Mouse (Mus musculus): ENCODE data around the gene Rack1. TPM values are rescaled to one million over a fixed set of nuclear protein-coding genes. Genes with fewer than 3 reads are reported as not detected.
"Not testable (repeated sequence)": the region's sequence is repeated elsewhere in the genome, so short reads cannot be mapped to it uniquely, and the experiment has no call there.

Rack1 gene
- 100 to 1,000 TPM; 336 to 363 TPM for total RNA-seq (2021)
- long read RNA-seq, transcript Rack1-201 (8 exons, 1,447 nt), result major isoform, 134 of 146 reads
- long read RNA-seq, partial matches to known transcripts, result 9 of 146 reads
- long read RNA-seq, other reads (novel, unspliced or antisense), result 1 of 146 reads

DNA sequence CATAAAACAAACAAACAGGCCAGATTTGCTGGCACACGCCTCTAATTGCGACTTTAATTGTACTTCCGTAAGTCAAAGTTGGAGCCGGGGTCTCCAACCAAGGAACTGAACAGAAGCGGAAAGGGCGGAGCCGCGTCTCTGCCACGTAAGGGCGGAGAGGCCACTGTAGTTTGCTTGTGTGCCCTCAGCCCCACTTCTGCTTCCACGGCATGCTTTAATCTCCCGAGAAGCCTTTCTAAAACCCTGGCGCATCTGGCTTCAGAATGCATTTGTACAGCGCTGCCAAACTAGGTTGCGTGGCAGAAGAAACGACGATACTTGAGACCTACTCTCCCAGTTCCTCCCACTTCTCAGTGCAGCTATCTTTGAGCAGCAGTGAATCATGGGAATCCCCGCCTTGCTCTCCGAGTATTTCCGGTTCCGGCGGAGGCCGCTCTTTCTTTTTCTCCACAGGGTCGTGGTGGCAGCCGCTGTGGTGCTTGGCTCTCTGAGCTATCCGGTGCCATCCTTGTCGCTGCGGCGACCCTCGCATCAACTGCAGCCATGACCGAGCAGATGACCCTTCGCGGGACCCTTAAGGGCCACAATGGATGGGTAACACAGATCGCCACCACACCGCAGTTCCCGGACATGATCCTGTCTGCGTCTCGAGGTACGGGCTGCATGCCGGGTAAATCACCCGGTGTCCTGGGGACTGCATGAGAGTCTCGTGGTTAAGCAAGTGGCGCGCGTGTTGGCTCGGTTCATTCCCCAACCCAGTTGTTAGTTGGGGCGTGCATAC lies at the start of gene Rack1:
TSS of gene Rack1 (plus strand) at position 412 of the 781 bp plus-strand sequence.
- peak; percentile 86 to 89 for DNase-seq (ENCODE audit: low spot score in 2 of 2)

DNA sequence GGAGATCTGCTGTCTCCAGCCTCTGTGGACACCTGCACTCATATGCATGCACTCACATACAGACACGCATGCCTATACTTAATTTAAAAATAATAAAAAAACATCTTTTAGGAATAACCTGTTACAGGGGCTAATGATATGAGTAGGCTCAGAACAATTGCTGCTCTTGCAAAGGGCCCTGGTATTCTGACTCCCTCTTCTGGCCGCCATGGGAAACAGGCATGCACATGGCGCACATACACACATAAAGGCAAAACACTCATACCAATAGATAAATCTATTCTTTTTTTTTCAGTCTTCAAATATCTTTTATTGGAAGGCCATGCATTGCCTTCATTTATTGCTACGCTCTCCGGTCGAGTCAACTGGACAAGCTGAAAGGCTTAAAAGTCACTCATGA lies 49.7 kb upstream of the Rack1 start:
- DNase-seq (ENCODE audit: low spot score in 2 of 2), result no peak

DNA sequence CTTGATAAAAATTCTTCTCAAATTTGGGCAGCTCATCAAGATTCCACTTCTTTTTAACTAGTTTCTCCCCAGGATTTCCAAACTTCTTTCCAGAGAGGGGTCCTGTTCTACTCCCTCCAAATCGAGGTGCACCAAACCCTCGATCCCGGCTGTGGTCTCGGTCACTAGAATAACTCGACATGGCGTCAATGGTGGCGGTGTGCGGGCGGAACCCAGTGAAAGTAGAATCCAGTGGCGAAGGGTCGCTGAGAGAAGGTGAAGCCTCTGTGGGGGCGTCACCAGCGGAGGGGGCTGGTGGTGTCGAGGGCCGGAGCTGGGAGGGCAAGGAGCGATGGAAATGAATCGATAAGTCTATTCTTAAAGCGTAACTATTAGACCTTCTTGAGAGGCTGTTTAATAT lies 46.6 kb upstream of the Rack1 start:
- DNase-seq (ENCODE audit: low spot score in 2 of 2), result not testable (repeated sequence)

DNA sequence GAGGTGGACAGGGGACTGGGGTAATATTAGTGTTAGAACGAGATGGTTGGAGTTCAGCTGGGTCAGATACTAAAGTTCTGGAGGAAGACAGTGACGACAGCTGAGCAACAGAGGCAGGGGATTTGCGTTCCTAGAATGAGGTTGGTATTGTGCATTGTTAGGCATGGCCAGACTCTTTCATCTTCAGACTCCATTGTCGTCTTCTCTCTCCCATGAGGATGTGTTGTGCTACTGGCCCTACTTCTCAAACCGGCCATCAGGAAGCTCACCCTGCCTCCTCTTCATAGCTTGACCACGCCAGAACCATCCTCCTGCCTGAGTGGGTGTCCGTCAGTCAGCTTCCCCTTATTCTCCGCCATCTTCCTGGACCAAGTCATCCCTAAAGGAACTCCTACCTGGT lies 41.1 kb upstream of the Rack1 start:
- DNase-seq (ENCODE audit: low spot score in 2 of 2), result no peak

DNA sequence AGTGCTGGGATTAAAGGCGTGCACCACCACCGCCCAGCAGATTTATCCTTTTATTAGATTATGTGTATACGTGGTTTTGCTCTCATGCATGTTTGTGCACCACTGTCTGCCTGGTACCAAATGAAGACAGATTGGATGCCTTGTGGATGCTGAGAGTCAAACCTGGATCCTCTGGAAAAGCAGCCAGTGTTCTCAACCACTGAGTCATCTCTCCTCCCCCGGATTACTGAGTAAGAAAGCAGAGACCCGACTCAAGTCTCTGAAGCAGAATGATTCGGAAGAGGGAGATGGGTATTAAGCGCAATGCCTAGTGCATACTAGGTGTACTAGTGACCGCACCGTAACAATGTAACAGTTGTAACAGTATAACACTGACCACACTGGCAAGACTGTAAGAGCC lies 36.0 kb upstream of the Rack1 start:
- no peak for DNase-seq (ENCODE audit: low spot score in 2 of 2)

- DNase-seq (ENCODE audit: low spot score in 2 of 2), result no peak
Measured at GRCm38 (mm10) chr11:48767195-48767876, 32.8 kb upstream of the Rack1 start.

DNA sequence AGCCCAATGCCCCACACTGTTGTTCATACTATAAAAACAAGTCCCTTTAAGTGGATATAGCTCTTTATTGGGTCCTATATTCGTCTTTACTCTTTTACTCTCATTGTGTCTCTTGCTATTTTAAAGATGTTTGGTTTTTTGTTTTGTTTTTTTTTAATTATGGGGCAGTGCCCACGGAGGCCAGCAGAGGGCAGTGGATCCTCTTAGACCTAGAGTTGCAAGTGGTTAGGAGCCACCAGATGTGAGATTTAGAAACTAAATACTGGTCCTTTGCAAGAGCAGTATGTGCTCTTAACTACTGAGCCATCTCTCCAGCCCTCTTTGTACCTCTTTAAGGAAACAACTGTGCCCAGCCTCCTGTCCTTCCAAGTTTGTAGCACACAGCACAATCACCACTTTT lies 28.4 kb upstream of the Rack1 start:
- DNase-seq (ENCODE audit: low spot score in 2 of 2), result no peak

DNA sequence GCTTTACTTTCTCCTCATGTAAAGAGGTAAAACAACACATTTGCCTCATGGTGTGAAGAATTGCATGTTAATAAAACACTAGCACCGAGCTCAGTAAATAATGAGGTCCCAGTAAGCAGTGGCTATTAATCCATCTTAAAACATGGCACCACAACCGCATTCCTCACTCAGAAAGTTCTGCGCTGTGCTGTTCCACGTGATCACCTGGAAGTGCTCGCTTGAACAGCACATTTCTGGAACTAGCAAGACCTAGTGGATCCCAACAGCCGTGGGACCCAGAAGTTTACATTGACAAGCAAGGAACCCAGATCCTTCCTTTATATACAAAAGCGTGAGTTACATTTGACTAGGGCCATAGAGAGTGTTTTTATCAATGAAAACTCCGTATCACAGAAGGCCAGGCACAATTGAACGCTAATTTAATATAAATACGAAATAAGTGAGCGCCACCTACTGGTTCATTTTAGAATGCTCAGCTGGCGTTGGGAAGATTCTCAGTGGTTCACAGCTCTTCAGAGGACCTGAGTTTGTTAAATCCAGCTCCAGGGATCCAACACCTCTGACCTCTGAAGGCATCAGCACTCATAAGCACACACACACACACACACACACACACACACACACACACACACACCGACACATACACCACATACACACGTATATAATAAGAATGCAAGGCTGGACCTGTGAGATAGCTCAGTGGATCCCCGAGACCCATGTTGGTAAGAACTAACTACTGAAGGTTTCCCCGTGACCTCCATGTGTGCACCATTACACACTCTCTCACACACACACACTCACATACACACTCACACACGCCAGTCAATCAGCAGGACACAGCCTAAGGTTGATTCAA lies 25.5 kb upstream of the Rack1 start:
- DNase-seq (ENCODE audit: low spot score in 2 of 2), result peak; percentile 71 to 75

- DNase-seq (ENCODE audit: low spot score in 2 of 2), result peak; percentile 60 to 72
Measured at GRCm38 (mm10) chr11:48775483-48775882, 24.6 kb upstream of the Rack1 start.

DNA sequence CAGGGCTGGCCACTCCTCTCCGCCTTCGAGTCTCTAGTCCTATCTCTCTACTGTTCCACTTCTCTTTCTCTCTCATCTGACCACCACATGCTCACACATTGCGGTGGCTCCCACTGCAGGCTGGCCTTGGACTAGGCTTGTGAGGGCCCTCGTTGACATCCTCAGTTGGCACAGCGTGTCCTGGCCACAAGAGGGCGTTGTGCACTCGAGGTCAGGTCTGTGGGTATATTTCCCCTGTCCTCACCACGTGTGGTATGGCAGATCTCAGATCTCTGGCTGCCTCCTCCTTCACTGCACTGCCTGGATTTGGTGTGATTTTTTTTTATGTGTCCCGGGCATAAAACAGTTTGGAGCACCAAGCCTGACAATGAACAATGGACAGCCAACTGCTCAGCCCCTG lies 23.5 kb upstream of the Rack1 start:
- no peak for DNase-seq (ENCODE audit: low spot score in 2 of 2)

- DNase-seq (ENCODE audit: low spot score in 2 of 2), result no peak
Measured at GRCm38 (mm10) chr11:48777303-48777702, 22.8 kb upstream of the Rack1 start.

DNA sequence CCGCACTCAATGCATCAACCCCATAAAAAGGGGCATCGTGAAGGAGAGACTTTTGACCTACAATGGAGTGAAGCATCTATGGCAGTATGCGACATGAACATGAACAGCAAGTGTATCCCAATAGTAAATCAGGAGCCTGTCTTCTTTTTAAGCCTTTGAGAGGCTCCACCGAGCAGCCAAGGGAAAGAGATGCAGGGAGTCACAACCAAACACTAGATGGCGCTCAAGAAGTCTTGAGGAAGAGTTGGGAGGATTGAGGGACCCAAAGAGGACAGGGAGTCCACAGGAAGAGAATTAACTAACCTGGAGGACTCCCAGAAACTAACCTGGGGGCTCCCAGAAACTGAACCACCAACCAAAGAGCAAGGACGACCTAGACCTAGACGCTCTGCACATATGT lies 20.7 kb upstream of the Rack1 start:
- DNase-seq (ENCODE audit: low spot score in 2 of 2), result no peak

GRCm38 (mm10) chr11:48782243-48782642 lies 17.9 kb upstream of the Rack1 start:
- DNase-seq (ENCODE audit: low spot score in 2 of 2), result no peak

DNA sequence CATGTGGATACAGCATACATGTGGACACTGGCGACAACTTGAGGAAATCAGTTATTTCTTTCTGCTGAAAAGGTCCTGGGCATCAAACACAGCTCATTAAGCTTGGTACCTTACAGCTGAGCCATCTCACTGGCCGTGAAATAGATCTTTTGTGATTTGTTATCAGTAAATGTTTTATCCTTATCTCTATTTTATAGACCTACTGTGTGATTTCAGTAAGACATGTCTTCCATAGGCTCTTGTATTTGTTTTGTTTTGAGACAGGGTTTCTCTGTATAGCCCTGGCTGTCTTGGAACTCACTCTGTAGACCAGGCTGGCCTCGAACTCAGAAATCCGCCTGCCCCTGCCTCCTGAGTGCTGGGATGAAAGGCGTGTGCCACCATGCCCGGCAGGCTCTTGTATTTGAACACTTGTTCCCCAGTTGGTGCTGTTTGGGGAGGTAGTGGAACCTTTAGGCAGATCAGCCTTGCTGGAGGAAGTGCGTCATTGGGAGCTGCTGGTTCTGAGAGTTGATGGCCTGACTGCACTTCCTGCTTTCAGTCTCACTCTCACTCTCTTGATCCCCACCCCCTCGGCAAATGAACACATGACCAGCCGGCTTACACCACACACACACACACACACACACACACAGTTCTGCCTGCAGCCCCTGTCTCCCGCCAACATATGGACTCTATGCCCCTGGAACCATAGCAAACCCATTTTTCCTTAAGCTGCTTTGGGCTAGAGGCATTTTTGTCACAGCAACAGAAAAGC lies 12.5 kb upstream of the Rack1 start:
- peak in 1 of 2 experiments; percentile 29 for DNase-seq (ENCODE audit: low spot score in 2 of 2)

DNA sequence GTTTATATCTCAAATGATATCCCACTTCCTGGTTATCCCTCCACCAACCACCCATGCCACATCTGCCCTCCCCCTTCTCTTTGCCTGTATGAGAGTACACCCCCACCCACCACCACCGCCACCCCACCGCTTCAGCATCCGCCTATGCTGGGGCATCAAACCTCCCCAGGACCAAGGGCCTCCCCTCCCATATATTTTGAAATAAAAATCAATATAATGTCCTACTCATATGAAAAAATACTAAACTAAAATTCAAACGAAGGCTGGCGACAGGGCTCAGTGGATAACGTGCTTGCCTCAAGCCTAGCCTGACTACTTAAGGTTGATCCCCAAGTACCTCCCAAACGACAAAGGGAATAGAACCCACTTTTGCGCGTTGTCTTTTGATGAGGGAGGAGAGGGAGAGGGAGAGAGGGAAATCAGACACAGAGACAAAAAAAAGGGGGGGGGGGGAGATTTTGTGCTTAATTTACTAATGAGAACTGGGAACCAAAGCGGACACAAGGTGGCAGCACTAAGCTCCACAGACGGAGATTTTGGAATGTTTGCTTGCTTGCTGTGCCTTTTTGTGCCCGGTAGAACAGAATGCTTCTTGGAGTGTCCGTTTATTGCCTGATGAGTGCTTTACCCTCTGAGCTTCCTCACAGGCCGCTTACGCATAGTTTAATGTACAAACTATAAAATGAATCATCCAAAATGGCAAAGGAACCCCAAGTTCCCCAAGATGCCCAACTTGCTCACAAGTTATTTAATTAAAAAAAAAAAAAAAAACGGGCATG lies 11.6 kb upstream of the Rack1 start:
- DNase-seq (ENCODE audit: low spot score in 2 of 2), result peak; percentile 84 to 86

DNA sequence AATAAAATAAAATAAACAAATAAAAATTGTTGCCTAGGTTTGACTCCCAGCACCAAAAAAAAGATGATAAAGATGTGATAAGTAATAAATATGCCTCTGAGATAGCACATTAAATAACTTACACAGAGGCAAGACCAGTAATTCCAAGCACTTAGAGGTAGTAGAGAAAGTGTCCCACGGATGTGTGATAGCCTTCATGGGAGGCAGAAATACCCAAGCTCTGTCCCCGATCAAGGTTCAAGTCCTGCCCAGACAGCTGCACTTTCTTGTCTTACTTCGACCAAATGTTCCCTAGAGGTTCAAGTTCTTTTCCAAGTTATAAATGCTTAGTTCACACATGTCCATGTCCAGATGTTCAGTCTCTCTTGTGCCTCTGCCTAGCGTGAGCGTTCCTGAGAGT lies 10.9 kb upstream of the Rack1 start:
- DNase-seq (ENCODE audit: low spot score in 2 of 2), result no peak

DNA sequence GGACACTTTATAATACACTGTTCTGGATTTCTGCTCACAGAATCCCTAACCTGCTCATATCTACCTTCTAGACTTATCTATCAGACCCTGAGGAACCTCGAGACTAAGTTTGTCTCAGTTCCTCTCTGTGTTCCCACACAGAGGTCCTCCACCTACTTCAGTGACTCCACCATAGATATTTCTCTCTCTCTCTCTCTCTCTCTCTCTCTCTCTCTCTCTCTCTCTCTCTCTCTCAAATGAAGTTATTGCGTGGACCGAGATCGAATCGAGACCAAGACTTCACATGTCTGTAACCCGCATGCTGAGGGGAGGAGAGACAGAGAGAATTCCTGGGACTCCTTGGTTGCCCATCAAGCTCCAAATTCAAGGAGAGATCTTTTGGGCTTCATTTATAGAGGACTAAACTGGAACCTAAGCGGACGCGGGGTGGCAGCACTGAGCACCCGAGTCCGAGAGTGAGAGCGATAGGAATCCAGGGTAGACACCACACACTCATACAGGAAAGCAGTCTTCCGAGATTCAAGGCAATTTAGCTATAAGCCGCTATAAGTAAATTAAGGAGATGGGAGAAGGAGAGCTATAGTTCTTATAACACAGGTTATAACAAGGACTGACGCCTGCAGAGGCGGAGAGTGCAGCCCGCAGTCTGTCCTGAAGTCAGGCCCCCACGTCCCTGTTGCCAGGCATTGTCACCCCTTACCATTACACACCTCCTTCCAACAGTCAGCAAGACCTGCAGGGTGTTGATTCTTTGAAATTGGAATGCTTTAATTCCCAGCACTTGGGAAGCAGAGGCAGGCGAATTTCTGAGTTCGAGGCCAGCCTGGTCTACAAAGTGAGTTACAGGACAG lies 9.9 kb upstream of the Rack1 start:
- DNase-seq (ENCODE audit: low spot score in 2 of 2), result peak; percentile 86 to 92

DNA sequence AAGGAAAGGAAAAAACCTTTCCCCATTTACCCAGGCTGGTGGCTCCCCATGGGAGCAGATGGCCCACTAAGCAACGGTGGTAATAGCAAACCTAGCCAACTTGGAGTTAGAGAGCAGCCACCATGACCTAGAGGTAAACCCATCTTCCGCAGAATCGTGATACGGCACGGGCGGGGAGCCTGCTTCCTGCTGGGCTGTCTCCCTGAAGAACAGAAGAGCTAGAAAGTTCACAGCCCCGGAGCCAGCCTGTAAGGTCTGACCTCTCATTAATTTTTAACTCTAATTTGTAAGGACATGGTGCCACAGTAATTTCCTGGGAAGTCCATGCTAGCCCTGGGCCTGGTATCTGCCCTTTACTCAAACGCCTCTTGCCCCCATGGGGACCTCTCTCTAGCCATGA lies 9.2 kb upstream of the Rack1 start:
- no peak for DNase-seq (ENCODE audit: low spot score in 2 of 2)

DNA sequence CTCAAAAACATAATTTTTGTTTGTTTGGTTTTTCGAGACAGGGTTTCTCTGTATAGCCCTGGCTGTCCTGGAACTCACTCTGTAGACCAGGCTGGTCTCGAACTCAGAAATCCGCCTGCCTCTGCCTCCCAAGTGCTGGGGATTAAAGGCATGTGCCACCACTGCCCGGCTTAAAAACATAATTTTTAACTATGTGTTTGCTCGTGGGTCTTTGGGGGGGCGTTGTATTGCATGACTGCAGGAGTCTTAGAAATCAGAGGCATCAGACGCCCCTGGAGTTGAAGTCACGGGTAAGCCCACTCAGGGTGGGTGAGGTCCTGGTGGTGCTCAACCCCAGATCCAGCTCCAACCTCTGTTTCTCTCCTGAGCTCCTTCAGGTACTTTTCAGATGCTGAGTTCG lies 8.2 kb upstream of the Rack1 start:
- not testable (repeated sequence) for DNase-seq (ENCODE audit: low spot score in 2 of 2)
